In genomic region chr7:112439846-112440245, GRCm38 (mm10) we compare ENCODE assay signal across 23 mouse cellular contexts. TPM values are rescaled to one million over a fixed set of nuclear protein-coding genes. Genes with fewer than 3 reads are reported as not detected.
DNase-seq lines count a peak whose midpoint lies in the region; ATAC-seq and TF ChIP-seq lines count a peak whose summit lies in the region.
"Had no signal": no experiment of that assay in that cellular context is flagged by ENCODE, and none has a peak within 500 bp of the region (broad histone marks: within the 10 kb centered on the region; RNA-seq: fewer than 3 reads in every experiment).

No protein-coding gene starts in this region.

- peak; percentile 23 to 34 for DNase-seq in cerebellum, adult 18-20 months
- no peak for DNase-seq in cerebellum, adult 11-12 months
- DNase-seq in embryonic facial prominence, embryonic 14.5 days (ENCODE audit: low spot score) = no peak
- DNase-seq in embryonic facial prominence, embryonic 10.5 days (ENCODE audit: low spot score) = no peak
- DNase-seq in lung, postnatal 10 days = peak; percentile 46
- no peak for DNase-seq in lung, adult 2 months
- DNase-seq in lung, postnatal 36 days = peak; percentile 40
- DNase-seq: adrenal gland, adult 8-10 months; adrenal gland, postnatal 36 days; B cell, adult 2 months; embryo, embryonic 11 days; gastrocnemius, postnatal 10 days; heart, adult 18-20 months; heart, postnatal 10 days; heart, postnatal 4 days had no signal

- H3K27ac ChIP-seq in embryonic facial prominence, embryonic 14.5 days (replicated peaks; ENCODE audit: low read depth, low read length) = 0 out of 2 replicates have a peak overlapping the region, but pooled peaks have one; percentile 39
- H3K27ac ChIP-seq in embryonic facial prominence, embryonic 10.5 days (replicated peaks) = no peak overlapping the region
- H3K27ac ChIP-seq: embryonic facial prominence, embryonic 12.5 days; forebrain, embryonic 12.5 days; heart, embryonic 10.5 days; hindbrain, embryonic 12.5 days had no signal

- H3K4me3 ChIP-seq in embryonic facial prominence, embryonic 14.5 days (ENCODE audit: low read depth, low read length) = no peak overlapping the region
- H3K4me3 ChIP-seq in embryonic facial prominence, embryonic 10.5 days = no peak overlapping the region
- H3K4me3 ChIP-seq in lung, adult 2 months (replicated peaks; ENCODE audit: extremely low read depth, low read depth, low read length) = no peak overlapping the region
- H3K4me3 ChIP-seq: embryonic facial prominence, embryonic 12.5 days; forebrain, embryonic 12.5 days; heart, embryonic 10.5 days; hindbrain, embryonic 12.5 days had no signal

- no peak overlapping the region for H3K9ac ChIP-seq in embryonic facial prominence, embryonic 14.5 days (ENCODE audit: low read depth, low read length)
- H3K9ac ChIP-seq: embryonic facial prominence, embryonic 12.5 days; forebrain, embryonic 12.5 days; hindbrain, embryonic 12.5 days had no signal

- H3K4me2 ChIP-seq in embryonic facial prominence, embryonic 14.5 days (ENCODE audit: low read depth, low read length) = no peak overlapping the region
- H3K4me2 ChIP-seq: embryonic facial prominence, embryonic 12.5 days; forebrain, embryonic 12.5 days; hindbrain, embryonic 12.5 days had no signal

- TF ChIP-seq POLR2A in lung, adult 2 months (IDR thresholded peaks at IDR 0.05; ENCODE audit: borderline replicate concordance, extremely low read depth, low read depth, low read length) = no peak

- no peak for ATAC-seq in embryonic facial prominence, embryonic 14.5 days (ENCODE audit: low read depth)
- ATAC-seq: CD4-positive, CD25-positive, alpha-beta regulatory T cell, adult 4 months; forebrain, embryonic 16.5 days; hindbrain, embryonic 16.5 days had no signal

- peaks cover 5% of the 10 kb centered on the region for H3K36me3 ChIP-seq in embryonic facial prominence, embryonic 14.5 days (ENCODE audit: control insufficient read depth, insufficient read depth, low read length)
- peaks cover 22% of the 10 kb centered on the region for H3K36me3 ChIP-seq in embryonic facial prominence, embryonic 10.5 days (replicated peaks)
- H3K36me3 ChIP-seq: G1E had no signal

- TF ChIP-seq CTCF in lung, adult 2 months (IDR thresholded peaks at IDR 0.05; ENCODE audit: insufficient read depth, low read length) = no peak

- no peaks in the 10 kb centered on the region for H3K27me3 ChIP-seq in embryonic facial prominence, embryonic 14.5 days (replicated peaks; ENCODE audit: control insufficient read depth, insufficient read depth, low read length)
- H3K27me3 ChIP-seq in embryonic facial prominence, embryonic 10.5 days (replicated peaks; ENCODE audit: low read depth, poor library complexity, severe bottlenecking) = no peaks in the 10 kb centered on the region
- H3K27me3 ChIP-seq: embryonic facial prominence, embryonic 12.5 days; forebrain, embryonic 12.5 days; hindbrain, embryonic 12.5 days had no signal

- H3K9me3 ChIP-seq in embryonic facial prominence, embryonic 14.5 days (ENCODE audit: control insufficient read depth, low read length) = peaks cover 6% of the 10 kb centered on the region
- peaks cover 9% of the 10 kb centered on the region; the same call in 1 of the 2 replicates for H3K9me3 ChIP-seq in embryonic facial prominence, embryonic 10.5 days
- H3K9me3 ChIP-seq: heart, embryonic 10.5 days had no signal

- H3K4me1 ChIP-seq in embryonic facial prominence, embryonic 14.5 days (ENCODE audit: control insufficient read depth, insufficient read depth, low read length) = peaks cover 23% of the 10 kb centered on the region
- H3K4me1 ChIP-seq in embryonic facial prominence, embryonic 10.5 days = peaks cover 39% of the 10 kb centered on the region
- H3K4me1 ChIP-seq in lung, adult 2 months (ENCODE audit: control insufficient read depth, insufficient read depth, low read length) = peaks cover 3% of the 10 kb centered on the region; the same call in 1 of the 2 replicates

- 77% methylated on average over 3 of the region's 3 CpGs for WGBS in embryonic facial prominence, embryonic 14.5 days
- WGBS in embryonic facial prominence, embryonic 10.5 days = 86% methylated on average over 3 of the region's 3 CpGs
- 47% methylated on average over 3 of the region's 3 CpGs for WGBS in lung, adult 2 months

RNA-seq across cellular contexts. Expression of gene Parva, which starts 12.5 kb away (rescaled TPM):
- polyA plus RNA-seq in embryonic facial prominence, embryonic 14.5 days (2014; fragmentation: Nextera tagmentation; extraction: Ambion mirVana) = 93.4 and 95.4 TPM in 2 replicates
- 62.7 and 70.3 TPM in 2 replicates for polyA plus RNA-seq in embryonic facial prominence, embryonic 10.5 days (2016; fragmentation: Nextera tagmentation; extraction: Ambion mirVana)
- polyA plus RNA-seq in lung, adult 2 months (2012; rRNA removed) = 54.7 and 80.5 TPM in 2 replicates
- polyA plus RNA-seq: CD4-positive, CD25-positive, alpha-beta regulatory T cell, adult 4 months; G1E had no signal

Comparison
In these comparisons a context has a peak if more than half of its experiments do, and no peak if none do; other contexts are left out.
1. DNase-seq: peak in cerebellum, adult 18-20 months (2 of 2), lung, postnatal 10 days (single experiment) and lung, postnatal 36 days (single experiment); none in cerebellum, adult 11-12 months (single experiment), embryonic facial prominence, embryonic 14.5 days (single experiment), embryonic facial prominence, embryonic 10.5 days (single experiment) and lung, adult 2 months (single experiment).